Mouse (Mus musculus) splenic B cell, adult 2 months (primary cell): ENCODE data around the gene Slc44a5.
A peak's percentile ranks its signal among the peaks of the same experiment; 100 is the strongest.

ENCODE experiments used
- DNase-seq: peaks from one replicate; pipeline ENCODE4 v3.0.0-alpha.2; 2011; ENCODE audit warnings: low read depth, low spot score
- H3K27me3 ChIP-seq: 2 replicates; pipeline ENCODE4 v1.6.1; 2012; ENCODE audit warnings: mild to moderate bottlenecking, low read length, moderate library complexity, mixed read lengths; ENCODE audit not compliant: control insufficient read depth, poor library complexity, insufficient read depth, severe bottlenecking
- H3K36me3 ChIP-seq: 2 replicates; pipeline ENCODE4 v1.6.1; 2012; ENCODE audit warnings: mild to moderate bottlenecking, low read length, moderate library complexity, mixed read lengths; ENCODE audit not compliant: control insufficient read depth, poor library complexity, insufficient read depth, severe bottlenecking

The Slc44a5 gene

GRCm38 (mm10) chr3:153973171-153973948 lies at the start of gene Slc44a5:
Gene Slc44a5, plus strand, starts transcription at chr3:153973436.
- Histone ChIP-seq H3K27me3 (no peaks in the 10 kb centered on the region; the same call in 1 of the 2 replicates), H3K36me3 (no peaks in the 10 kb centered on the region)
- no peak for DNase-seq

GRCm38 (mm10) chr3:153926333-153926732 lies 46.9 kb upstream of the Slc44a5 start:
- DNase-seq, result no peak

GRCm38 (mm10) chr3:153929526-153929925 lies 43.7 kb upstream of the Slc44a5 start:
- Histone ChIP-seq H3K36me3 (peaks cover 9% of the 10 kb centered on the region), H3K27me3 (no peaks in the 10 kb centered on the region)
- no peak for DNase-seq

More at GRCm38 (mm10) chr3:153926333-153926732, 46.9 kb upstream of the Slc44a5 start:
- Histone ChIP-seq H3K36me3 (peaks cover 6% of the 10 kb centered on the region), H3K27me3 (no peaks in the 10 kb centered on the region)

GRCm38 (mm10) chr3:153932461-153932860 lies 40.8 kb upstream of the Slc44a5 start:
- Histone ChIP-seq H3K36me3 (peaks cover 6% of the 10 kb centered on the region; the same call in 1 of the 2 replicates), H3K27me3 (no peaks in the 10 kb centered on the region)
- no peak for DNase-seq

GRCm38 (mm10) chr3:153935878-153936277 lies 37.4 kb upstream of the Slc44a5 start:
- peaks cover 12% of the 10 kb centered on the region; the same call in 1 of the 2 replicates for H3K36me3 ChIP-seq
- no peaks in the 10 kb centered on the region for H3K27me3 ChIP-seq
- DNase-seq, result no peak

GRCm38 (mm10) chr3:153937116-153937810 lies 36.0 kb upstream of the Slc44a5 start:
- Histone ChIP-seq H3K36me3 (peaks cover 9% of the 10 kb centered on the region; the same call in 1 of the 2 replicates), H3K27me3 (no peaks in the 10 kb centered on the region)
- DNase-seq, result no peak

- Histone ChIP-seq H3K36me3 (peaks cover 6% of the 10 kb centered on the region; the same call in 1 of the 2 replicates), H3K27me3 (no peaks in the 10 kb centered on the region)
- DNase-seq, result no peak
Observed at GRCm38 (mm10) chr3:153940021-153940420, 33.2 kb upstream of the Slc44a5 start.

GRCm38 (mm10) chr3:153940486-153940885 lies 32.8 kb upstream of the Slc44a5 start:
- DNase-seq, result no peak
- Histone ChIP-seq H3K36me3 (peaks cover 6% of the 10 kb centered on the region; the same call in 1 of the 2 replicates), H3K27me3 (no peaks in the 10 kb centered on the region)

- DNase-seq, result no peak
- Histone ChIP-seq H3K27me3 (no peaks in the 10 kb centered on the region), H3K36me3 (peaks cover 6% of the 10 kb centered on the region; the same call in 1 of the 2 replicates)
Observed at GRCm38 (mm10) chr3:153941613-153942012, 31.6 kb upstream of the Slc44a5 start.

GRCm38 (mm10) chr3:153943003-153943640 lies 30.1 kb upstream of the Slc44a5 start:
- Histone ChIP-seq H3K36me3 (peaks cover 6% of the 10 kb centered on the region; the same call in 1 of the 2 replicates), H3K27me3 (no peaks in the 10 kb centered on the region)
- DNase-seq, result no peak

GRCm38 (mm10) chr3:153943901-153944334 lies 29.3 kb upstream of the Slc44a5 start:
- no peak for DNase-seq
- Histone ChIP-seq H3K27me3 (no peaks in the 10 kb centered on the region), H3K36me3 (peaks cover under 1% of the 10 kb centered on the region; the same call in 1 of the 2 replicates)

- H3K36me3 ChIP-seq, result no peaks in the 10 kb centered on the region; the same call in 1 of the 2 replicates
- H3K27me3 ChIP-seq, result no peaks in the 10 kb centered on the region
- DNase-seq, result peak; percentile 99
Observed at GRCm38 (mm10) chr3:153944335-153944990, 28.8 kb upstream of the Slc44a5 start, which contains the start of gene Acadm. Gene Acadm, minus strand, starts transcription at chr3:153944632.

GRCm38 (mm10) chr3:153947271-153947670 lies 26.0 kb upstream of the Slc44a5 start:
- no peaks in the 10 kb centered on the region for H3K36me3 ChIP-seq
- H3K27me3 ChIP-seq, result no peaks in the 10 kb centered on the region
- no peak for DNase-seq

- H3K36me3 ChIP-seq, result no peaks in the 10 kb centered on the region
- DNase-seq, result no peak
- no peaks in the 10 kb centered on the region for H3K27me3 ChIP-seq
Observed at GRCm38 (mm10) chr3:153948176-153948575, 25.1 kb upstream of the Slc44a5 start.
